Mouse (Mus musculus) embryonic facial prominence, embryonic 12.5 days (tissue): ENCODE results near the gene Cdkn1b. TPM values are rescaled to one million over a fixed set of nuclear protein-coding genes. Genes with fewer than 3 reads are reported as not detected.

Experiments
- ATAC-seq: fragments of 200-750 bp; cut with Nextera tagmentation; 2 replicates; pipeline ENCODE4 v1.8.0; 2017; ENCODE audit not compliant: insufficient number of reproducible peaks, insufficient read depth, low FRiP score, low TSS enrichment
- H3K27ac ChIP-seq: fragments of 300-500 bp; sonication (generic); 2 replicates; pipeline ENCODE4 v1.5.1; 2016; ENCODE audit warnings: mild to moderate bottlenecking
- H3K27me3 ChIP-seq: fragments of 300-500 bp; sonication (generic); 2 replicates; pipeline ENCODE4 v1.6.1; 2016; ENCODE audit warnings: mild to moderate bottlenecking, moderate library complexity
- H3K36me3 ChIP-seq: fragments of 300-500 bp; sonication (generic); 2 replicates; pipeline ENCODE4 v1.6.1; 2016; ENCODE audit warnings: mild to moderate bottlenecking
- H3K4me1 ChIP-seq: fragments of 300-500 bp; sonication (generic); 2 replicates; pipeline ENCODE4 v1.6.1; 2016
- H3K4me2 ChIP-seq: fragments of 300-500 bp; sonication (generic); replicated peaks from 2 replicates; pipeline ENCODE4 v1.6.1; 2016; ENCODE audit warnings: mild to moderate bottlenecking, moderate library complexity
- H3K4me3 ChIP-seq: fragments of 300-500 bp; sonication (generic); 2 replicates; pipeline ENCODE4 v1.5.1; 2016; ENCODE audit warnings: mild to moderate bottlenecking
- H3K9ac ChIP-seq: fragments of 300-500 bp; sonication (generic); 2 replicates; pipeline ENCODE4 v1.6.1; 2016; ENCODE audit warnings: mild to moderate bottlenecking, moderate library complexity
- H3K9me3 ChIP-seq: fragments of 300-500 bp; sonication (generic); 2 replicates; pipeline ENCODE4 v1.6.1; 2016; ENCODE audit warnings: mild to moderate bottlenecking, moderate library complexity
- WGBS: fragments of 180-500 bp; shearing (Covaris S2); methylation state at CpG from one replicate; pipeline ENCODE4 v1.1.7; 2016; 5-methylcytosine and 5-hydroxymethylcytosine counted together
- polyA plus RNA-seq: library from polyadenylated mRNA; unstranded; fragments of >200 nt; fragmentation: Nextera tagmentation; extraction: Ambion mirVana; gene quantifications from 2 replicates; pipeline ENCODE4 v1.2.1, GENCODE M21; 2016

Gene Cdkn1b
- polyA plus RNA-seq, 1 experiment from 2014 or later = 19.3 TPM

DNA sequence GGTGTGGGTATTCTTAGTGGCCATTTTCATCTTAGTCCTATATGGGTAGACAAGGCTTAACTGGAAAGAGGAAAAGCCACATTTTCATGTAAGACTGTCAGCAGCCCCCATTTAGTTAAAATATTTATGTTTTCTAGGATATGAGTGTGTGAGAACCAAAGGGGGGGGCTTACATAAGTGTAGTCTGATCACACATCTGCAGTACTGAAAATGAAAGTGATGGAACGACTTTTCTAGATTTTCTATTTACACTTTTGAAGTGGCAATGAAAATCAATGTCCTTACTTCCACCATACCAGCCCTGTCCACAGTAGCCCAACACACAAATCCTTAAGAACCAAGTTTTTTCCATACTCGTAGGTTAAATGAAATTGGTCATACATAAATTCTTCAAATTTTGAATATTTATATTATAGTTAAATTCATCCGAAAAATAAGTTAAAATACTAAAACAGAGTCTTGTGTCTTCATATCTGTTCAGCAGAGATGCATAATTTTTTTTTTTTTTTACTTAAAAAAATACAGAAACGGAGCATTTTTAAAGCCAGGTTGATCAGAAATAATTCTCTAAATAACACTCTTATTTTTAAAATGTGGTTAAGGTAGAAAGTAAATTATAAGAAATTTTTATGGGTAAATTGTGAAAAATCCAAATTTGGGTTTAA, 5.6 kb downstream of the Cdkn1b start:
- 74% methylated on average over 4 of the region's 4 CpGs for WGBS
- Histone ChIP-seq H3K9me3 (no peaks in the 10 kb centered on the region), H3K36me3 (0 out of 2 replicates have a peak, but pooled peaks cover 3% of the 10 kb centered on the region), H3K4me1 (peaks cover 35% of the 10 kb centered on the region), H3K27ac (no peak overlapping the region), H3K9ac (no peak overlapping the region), H3K27me3 (no peaks in the 10 kb centered on the region), H3K4me2 (no peak overlapping the region), H3K4me3 (no peak overlapping the region)
- ATAC-seq = no peak

- Histone ChIP-seq H3K9ac (peak overlapping the region; percentile 77; the same call in 1 of the 2 replicates), H3K36me3 (0 out of 2 replicates have a peak, but pooled peaks cover 3% of the 10 kb centered on the region), H3K27me3 (no peaks in the 10 kb centered on the region), H3K4me2 (peak overlapping the region; percentile 89), H3K27ac (peak overlapping the region; percentile 99; the same call in 1 of the 2 replicates), H3K4me1 (peaks cover 40% of the 10 kb centered on the region), H3K4me3 (peak overlapping the region; percentile 53), H3K9me3 (no peaks in the 10 kb centered on the region)
- 16% methylated on average over 3 of the region's 3 CpGs for WGBS
- no peak for ATAC-seq
Observed at GRCm38 (mm10) chr6:134926338-134926705, 6.1 kb downstream of the Cdkn1b start.

DNA sequence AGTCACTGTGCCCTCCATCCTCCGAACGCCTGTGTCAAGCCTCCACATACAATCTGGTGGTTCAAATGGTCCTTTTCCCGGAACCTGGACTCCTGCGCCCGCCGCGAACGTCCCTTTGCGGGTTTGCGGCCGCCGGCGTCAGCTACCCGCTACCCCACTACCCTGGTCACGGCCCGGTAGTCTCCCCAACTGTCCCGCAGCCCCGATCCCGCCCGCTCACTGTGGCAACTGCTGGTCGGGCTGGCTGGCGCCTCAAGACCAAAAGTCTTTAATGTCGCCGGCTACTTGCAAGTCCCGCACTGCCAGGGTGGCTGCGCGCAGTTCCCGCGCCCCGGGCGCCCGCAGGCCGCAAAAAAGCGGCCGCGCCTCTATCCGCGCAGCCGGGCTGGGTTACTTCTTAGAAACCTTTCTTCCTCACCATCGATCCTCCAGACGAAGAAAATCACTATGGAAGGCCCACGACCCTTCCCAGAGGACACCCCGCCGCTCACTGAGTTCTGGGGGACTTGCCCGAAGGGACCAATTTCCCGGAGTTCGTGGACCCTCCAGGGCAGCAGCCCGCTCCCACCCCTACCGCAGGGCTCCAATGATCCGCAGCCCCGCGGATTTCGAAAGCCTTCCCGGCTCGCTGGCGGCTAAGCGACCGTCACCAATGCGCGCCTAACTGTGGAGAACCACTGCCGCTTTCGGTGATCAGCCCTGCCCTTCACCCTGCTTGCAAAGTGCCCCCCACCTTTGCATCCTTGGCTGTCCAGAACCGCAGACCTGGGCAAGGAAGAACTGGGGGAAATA, 6.8 kb downstream of the Cdkn1b start:
- WGBS = under 1% methylated on average over 63 of the region's 63 CpGs
- Histone ChIP-seq H3K4me1 (peaks cover 39% of the 10 kb centered on the region), H3K9me3 (no peaks in the 10 kb centered on the region), H3K9ac (peak overlapping the region; percentile 77), H3K27me3 (no peaks in the 10 kb centered on the region), H3K27ac (peak overlapping the region; percentile 99), H3K4me2 (peak overlapping the region; percentile 89), H3K4me3 (peak overlapping the region; percentile 53), H3K36me3 (0 out of 2 replicates have a peak, but pooled peaks cover 3% of the 10 kb centered on the region)
- no peak for ATAC-seq

- ATAC-seq = no peak
- Histone ChIP-seq H3K27ac (peak overlapping the region; percentile 99), H3K4me1 (peaks cover 33% of the 10 kb centered on the region), H3K4me3 (peak overlapping the region; percentile 53), H3K4me2 (peak overlapping the region; percentile 89), H3K36me3 (0 out of 2 replicates have a peak, but pooled peaks cover 3% of the 10 kb centered on the region), H3K9me3 (no peaks in the 10 kb centered on the region), H3K9ac (peak overlapping the region; percentile 77), H3K27me3 (no peaks in the 10 kb centered on the region)
- WGBS = under 1% methylated on average over 13 of the region's 13 CpGs
Observed at GRCm38 (mm10) chr6:134927595-134928095, 7.4 kb downstream of the Cdkn1b start.

DNA sequence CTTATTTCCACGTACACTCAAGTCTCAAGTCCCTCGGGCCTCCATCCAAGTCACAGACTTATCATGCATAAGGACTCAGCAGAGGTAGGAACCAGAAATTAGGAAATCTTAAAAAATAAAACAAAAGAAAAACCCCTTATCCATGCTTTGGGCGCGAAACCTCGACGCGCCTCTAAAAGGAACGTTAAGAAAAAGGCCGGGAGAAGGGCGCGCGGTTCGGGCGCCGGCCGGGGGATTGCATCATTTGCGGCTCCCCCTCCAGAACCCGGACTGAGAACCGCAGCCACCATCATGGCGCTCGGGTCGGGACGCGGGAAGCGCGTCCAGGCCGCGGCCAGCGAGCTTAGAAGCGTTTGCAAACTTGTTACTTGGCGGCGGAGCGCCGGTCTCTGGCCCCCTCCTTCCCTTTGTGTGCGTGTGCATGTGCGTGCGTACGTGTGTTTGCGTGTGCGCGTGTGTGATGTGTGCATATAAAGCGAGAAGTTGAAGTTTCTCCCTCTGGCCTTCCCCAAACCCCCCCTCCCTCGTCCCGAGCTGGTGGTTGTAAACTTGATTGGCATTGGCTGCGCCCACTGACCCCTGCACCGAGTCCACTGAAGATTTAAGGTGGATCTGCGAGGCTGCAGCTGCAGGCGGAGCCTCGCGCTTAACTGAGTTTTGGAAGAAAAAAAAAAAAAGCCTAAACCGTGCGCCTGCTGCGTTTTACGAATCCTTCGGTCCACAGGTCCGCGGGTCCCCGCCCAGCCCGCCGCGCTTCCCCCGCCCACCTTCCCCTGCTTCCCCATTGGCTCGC, 8.1 kb downstream of the Cdkn1b start:
- H3K4me3 ChIP-seq = peak overlapping the region; percentile 53
- no peaks in the 10 kb centered on the region for H3K27me3 ChIP-seq
- peak; percentile 92 for ATAC-seq
- peak overlapping the region; percentile 99 for H3K27ac ChIP-seq
- under 1% methylated on average over 62 of the region's 63 CpGs for WGBS
- H3K9ac ChIP-seq = peak overlapping the region; percentile 77
- 0 out of 2 replicates have a peak, but pooled peaks cover 3% of the 10 kb centered on the region for H3K36me3 ChIP-seq
- H3K4me1 ChIP-seq = peaks cover 34% of the 10 kb centered on the region
- H3K9me3 ChIP-seq = no peaks in the 10 kb centered on the region
- H3K4me2 ChIP-seq = peak overlapping the region; percentile 89

DNA sequence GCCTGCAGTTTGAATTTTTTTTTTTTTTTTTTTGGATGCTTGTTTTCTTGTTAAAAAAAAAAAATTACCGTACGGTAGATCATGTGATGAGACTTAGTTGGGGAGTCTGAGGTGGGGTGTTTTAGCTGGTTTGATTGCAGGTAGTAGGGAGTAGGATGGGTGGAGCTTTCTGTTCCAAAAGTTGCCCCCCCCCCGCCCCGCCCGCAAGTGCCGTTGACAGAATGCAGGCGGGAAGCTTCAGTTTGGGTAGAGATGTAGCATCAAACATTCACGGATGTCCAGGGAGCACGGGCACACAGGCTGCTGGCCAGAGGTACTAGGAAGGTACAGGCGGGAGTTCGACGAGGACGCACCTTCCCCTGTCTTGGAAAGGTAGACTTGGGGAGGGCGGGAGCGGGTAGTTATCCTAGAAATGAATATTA, 8.7 kb downstream of the Cdkn1b start:
- Histone ChIP-seq H3K4me2 (peak overlapping the region; percentile 89), H3K27ac (peak overlapping the region; percentile 99), H3K9ac (peak overlapping the region; percentile 46), H3K36me3 (0 out of 2 replicates have a peak, but pooled peaks cover 3% of the 10 kb centered on the region), H3K4me1 (peaks cover 30% of the 10 kb centered on the region), H3K27me3 (no peaks in the 10 kb centered on the region), H3K9me3 (no peaks in the 10 kb centered on the region), H3K4me3 (peak overlapping the region; percentile 53)
- WGBS = 2% methylated on average over 15 of the region's 15 CpGs
- peak; percentile 17 for ATAC-seq

GRCm38 (mm10) chr6:134929926-134930325, 9.7 kb downstream of the Cdkn1b start:
- WGBS = 58% methylated on average over 4 of the region's 4 CpGs
- H3K27ac ChIP-seq = no peak overlapping the region
- no peaks in the 10 kb centered on the region for H3K36me3 ChIP-seq
- peaks cover 30% of the 10 kb centered on the region; the same call in 1 of the 2 replicates for H3K4me1 ChIP-seq
- no peaks in the 10 kb centered on the region for H3K27me3 ChIP-seq
- peak overlapping the region; percentile 89 for H3K4me2 ChIP-seq
- peak overlapping the region; percentile 53 for H3K4me3 ChIP-seq
- no peak for ATAC-seq
- no peaks in the 10 kb centered on the region for H3K9me3 ChIP-seq
- H3K9ac ChIP-seq = 0 out of 2 replicates have a peak overlapping the region, but pooled peaks have one; percentile 20

DNA sequence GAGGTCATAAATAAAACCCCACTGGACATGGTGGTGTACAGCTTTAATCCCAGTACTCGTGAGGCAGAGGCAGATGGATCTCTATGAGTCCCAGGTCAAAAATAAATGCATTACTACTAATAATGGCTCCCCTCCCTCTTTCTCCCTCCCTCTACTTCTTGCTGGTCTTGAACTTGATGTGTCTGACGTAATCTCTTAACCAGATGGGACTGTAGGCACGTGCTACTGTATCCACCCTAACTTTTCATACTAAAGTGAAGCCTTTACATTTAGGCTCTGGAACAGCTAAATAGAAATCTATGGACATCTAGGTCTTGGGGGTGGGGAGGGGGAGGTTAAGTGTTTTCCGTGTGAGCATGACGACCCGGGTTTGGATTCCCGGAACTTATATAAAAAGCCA, 10.2 kb downstream of the Cdkn1b start:
- no peak overlapping the region for H3K27ac ChIP-seq
- H3K4me1 ChIP-seq = peaks cover 30% of the 10 kb centered on the region; the same call in 1 of the 2 replicates
- H3K9me3 ChIP-seq = no peaks in the 10 kb centered on the region
- WGBS = 86% methylated on average over 7 of the region's 7 CpGs
- H3K4me2 ChIP-seq = peak overlapping the region; percentile 89
- H3K27me3 ChIP-seq = no peaks in the 10 kb centered on the region
- H3K9ac ChIP-seq = no peak overlapping the region
- no peaks in the 10 kb centered on the region for H3K36me3 ChIP-seq
- no peak for ATAC-seq
- H3K4me3 ChIP-seq = peak overlapping the region; percentile 53

- H3K4me1 ChIP-seq = peaks cover 30% of the 10 kb centered on the region; the same call in 1 of the 2 replicates
- H3K9ac ChIP-seq = no peak overlapping the region; the same call in 1 of the 2 replicates
- no peaks in the 10 kb centered on the region for H3K36me3 ChIP-seq
- no peaks in the 10 kb centered on the region for H3K9me3 ChIP-seq
- H3K27me3 ChIP-seq = no peaks in the 10 kb centered on the region
- H3K27ac ChIP-seq = no peak overlapping the region
- H3K4me3 ChIP-seq = no peak overlapping the region
- no peak overlapping the region; the same call in 1 of the 2 replicates for H3K4me2 ChIP-seq
- no peak for ATAC-seq
- 85% methylated on average over 3 of the region's 3 CpGs for WGBS
Observed at GRCm38 (mm10) chr6:134931146-134931545, 10.9 kb downstream of the Cdkn1b start.

GRCm38 (mm10) chr6:134932486-134933206, 12.4 kb downstream of the Cdkn1b start:
- no peak for ATAC-seq
- 67% methylated on average over 12 of the region's 12 CpGs for WGBS

More at GRCm38 (mm10) chr6:134932486-134933206, 12.4 kb downstream of the Cdkn1b start:
- Histone ChIP-seq H3K9me3 (no peaks in the 10 kb centered on the region), H3K36me3 (no peaks in the 10 kb centered on the region), H3K4me2 (no peak overlapping the region), H3K27me3 (no peaks in the 10 kb centered on the region), H3K27ac (no peak overlapping the region), H3K9ac (no peak overlapping the region), H3K4me1 (peaks cover 25% of the 10 kb centered on the region; the same call in 1 of the 2 replicates), H3K4me3 (no peak overlapping the region)
